Mouse (Mus musculus) heart, adult 8-10 months (tissue): ENCODE measurements around the gene Kcnj12. TPM values are rescaled to one million over a fixed set of nuclear protein-coding genes. Genes with fewer than 3 reads are reported as not detected.

Experiments
- DNase-seq: peaks from one replicate; pipeline ENCODE4 v3.0.0; 2022; ENCODE audit warnings: low spot score
- total RNA-seq, 4 experiments: library from RNA; stranded (reverse); gene quantifications; 2 replicates each; pipeline ENCODE4 v1.2.4; 2022

The Kcnj12 gene
- total RNA-seq, 4 experiments from 2014 or later, result 23.1 to 32.7 (median 25.0) TPM

GRCm38 (mm10) chr11:61024996-61025395, 2.6 kb downstream of the Kcnj12 start:
- DNase-seq, result no peak

GRCm38 (mm10) chr11:61025594-61025993, 3.2 kb downstream of the Kcnj12 start:
- DNase-seq, result peak; percentile 28

GRCm38 (mm10) chr11:61026381-61026780, 4.0 kb downstream of the Kcnj12 start:
- no peak for DNase-seq

- DNase-seq, result no peak
Measured at GRCm38 (mm10) chr11:61027160-61027559, 4.8 kb downstream of the Kcnj12 start.

GRCm38 (mm10) chr11:61028211-61028950, 6.0 kb downstream of the Kcnj12 start:
- DNase-seq, result no peak

- no peak for DNase-seq
Measured at GRCm38 (mm10) chr11:61029116-61029740, 6.9 kb downstream of the Kcnj12 start.

GRCm38 (mm10) chr11:61029864-61030595, 7.7 kb downstream of the Kcnj12 start:
- no peak for DNase-seq

- DNase-seq, result no peak
Measured at GRCm38 (mm10) chr11:61031137-61031536, 8.8 kb downstream of the Kcnj12 start.

GRCm38 (mm10) chr11:61031658-61032445, 9.5 kb downstream of the Kcnj12 start:
- no peak for DNase-seq

GRCm38 (mm10) chr11:61032481-61032880, 10.1 kb downstream of the Kcnj12 start:
- no peak for DNase-seq

- DNase-seq, result no peak
Measured at GRCm38 (mm10) chr11:61033160-61033559, 10.8 kb downstream of the Kcnj12 start.

- DNase-seq, result no peak
Measured at GRCm38 (mm10) chr11:61036639-61037038, 14.3 kb downstream of the Kcnj12 start.

GRCm38 (mm10) chr11:61038277-61038782, 16.0 kb downstream of the Kcnj12 start:
- DNase-seq, result no peak

- no peak for DNase-seq
Measured at GRCm38 (mm10) chr11:61040856-61041652, 18.7 kb downstream of the Kcnj12 start.

GRCm38 (mm10) chr11:61042593-61042992, 20.2 kb downstream of the Kcnj12 start:
- DNase-seq, result no peak

- no peak for DNase-seq
Measured at GRCm38 (mm10) chr11:61043055-61043992, 21.0 kb downstream of the Kcnj12 start.

- DNase-seq, result no peak
Measured at GRCm38 (mm10) chr11:61044741-61045140, 22.4 kb downstream of the Kcnj12 start.

GRCm38 (mm10) chr11:61047441-61047840, 25.1 kb downstream of the Kcnj12 start:
- no peak for DNase-seq

GRCm38 (mm10) chr11:61051151-61051550, 28.8 kb downstream of the Kcnj12 start:
- no peak for DNase-seq

- no peak for DNase-seq
Measured at GRCm38 (mm10) chr11:61056871-61057270, 34.5 kb downstream of the Kcnj12 start.
